Mouse (Mus musculus) B cell, adult 2 months (primary cell): ENCODE measurements at regions not wholly inside any gene's neighbourhood (a gene's known extent, or its start where the extent isn't known, plus 50 kb on each side); places are given as distances from the start of the nearest gene placed in this dataset.
"Not testable (repeated sequence)": the region's sequence is repeated elsewhere in the genome, so short reads cannot be mapped to it uniquely, and the experiment has no call there.

ENCODE experiments used
- DNase-seq, 2 experiments: peaks; one replicate each; pipeline ENCODE4 v3.0.0; 2022

DNA sequence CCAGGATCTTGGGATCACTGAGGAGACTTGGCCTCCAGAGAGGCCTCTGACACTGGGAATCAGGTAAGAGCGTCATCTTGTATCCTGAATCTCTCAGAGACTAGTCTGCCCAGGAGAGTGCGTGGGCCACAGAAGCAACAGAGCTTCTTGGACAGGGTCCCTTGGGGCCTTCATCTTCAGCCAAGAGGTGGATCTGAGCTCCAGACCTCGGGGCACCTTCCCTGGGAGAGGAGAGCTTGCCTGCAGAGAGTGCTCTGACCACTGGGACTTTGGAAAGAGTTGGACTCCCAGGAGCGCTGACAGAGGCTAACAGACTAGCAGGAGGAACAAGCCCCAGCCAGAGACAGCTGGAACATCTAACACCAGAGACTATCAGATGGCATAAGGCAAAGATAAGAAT is 73.9 kb upstream of the Gm15319 start:
- DNase-seq, result peak; percentile 15 to 17

DNA sequence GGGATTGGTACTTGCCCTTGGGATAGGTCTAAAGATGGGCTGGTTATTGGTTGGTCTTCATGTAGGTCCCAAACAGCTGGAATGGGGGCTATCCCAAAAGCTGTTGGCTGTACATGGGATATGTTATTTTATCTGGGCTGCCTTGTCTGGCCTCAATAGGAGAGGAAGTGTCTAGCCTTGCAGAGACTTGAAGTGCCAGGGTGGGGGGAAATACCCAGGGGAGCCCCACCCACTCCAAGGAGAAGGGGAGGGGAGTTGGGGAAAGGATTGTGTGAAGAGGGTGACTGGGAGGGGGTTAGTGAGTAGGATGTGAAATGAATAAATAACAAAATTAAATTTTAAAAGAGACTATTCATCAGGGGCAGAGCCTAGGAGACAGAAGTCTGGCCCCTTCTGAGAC is 70.2 kb upstream of the Gm15319 start:
- peak; percentile 13 to 31 for DNase-seq

DNA sequence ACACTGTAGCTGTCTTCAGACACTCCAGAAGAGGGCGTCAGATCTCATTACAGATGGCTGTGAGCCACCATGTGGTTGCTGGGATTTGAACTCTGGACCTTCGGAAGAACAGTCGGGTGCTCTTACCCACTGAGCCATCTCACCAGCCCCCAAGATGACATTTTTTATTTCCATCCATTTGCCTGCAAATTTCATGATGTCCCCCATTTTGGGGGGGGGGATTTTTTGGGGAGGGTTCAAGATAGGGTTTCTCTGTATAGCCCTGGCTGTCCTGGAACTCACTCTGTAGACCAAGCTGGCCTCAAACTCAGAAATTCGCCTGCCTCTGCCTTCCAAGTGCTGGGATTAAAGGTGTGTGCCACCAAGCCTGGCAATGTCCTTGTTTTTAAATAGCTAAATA is 66.5 kb upstream of the Gm15319 start:
- not testable (repeated sequence) for DNase-seq

DNA sequence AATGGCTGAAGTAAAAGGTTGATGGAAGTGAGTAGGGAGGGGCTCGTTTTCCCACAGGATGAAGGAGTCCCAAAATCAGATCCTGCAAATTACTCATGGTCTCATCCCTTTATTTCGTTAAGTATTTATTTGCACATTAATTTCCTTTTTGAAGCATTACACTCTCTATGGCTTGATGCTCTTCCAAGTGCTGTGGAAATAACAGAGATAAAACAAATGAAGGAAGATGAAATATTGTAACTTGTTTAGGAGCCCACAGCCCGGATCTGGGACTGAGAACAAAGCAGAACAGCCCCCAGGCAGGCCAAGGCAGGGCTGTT is 61.9 kb upstream of the Gm15319 start:
- DNase-seq, result not testable (repeated sequence)

DNA sequence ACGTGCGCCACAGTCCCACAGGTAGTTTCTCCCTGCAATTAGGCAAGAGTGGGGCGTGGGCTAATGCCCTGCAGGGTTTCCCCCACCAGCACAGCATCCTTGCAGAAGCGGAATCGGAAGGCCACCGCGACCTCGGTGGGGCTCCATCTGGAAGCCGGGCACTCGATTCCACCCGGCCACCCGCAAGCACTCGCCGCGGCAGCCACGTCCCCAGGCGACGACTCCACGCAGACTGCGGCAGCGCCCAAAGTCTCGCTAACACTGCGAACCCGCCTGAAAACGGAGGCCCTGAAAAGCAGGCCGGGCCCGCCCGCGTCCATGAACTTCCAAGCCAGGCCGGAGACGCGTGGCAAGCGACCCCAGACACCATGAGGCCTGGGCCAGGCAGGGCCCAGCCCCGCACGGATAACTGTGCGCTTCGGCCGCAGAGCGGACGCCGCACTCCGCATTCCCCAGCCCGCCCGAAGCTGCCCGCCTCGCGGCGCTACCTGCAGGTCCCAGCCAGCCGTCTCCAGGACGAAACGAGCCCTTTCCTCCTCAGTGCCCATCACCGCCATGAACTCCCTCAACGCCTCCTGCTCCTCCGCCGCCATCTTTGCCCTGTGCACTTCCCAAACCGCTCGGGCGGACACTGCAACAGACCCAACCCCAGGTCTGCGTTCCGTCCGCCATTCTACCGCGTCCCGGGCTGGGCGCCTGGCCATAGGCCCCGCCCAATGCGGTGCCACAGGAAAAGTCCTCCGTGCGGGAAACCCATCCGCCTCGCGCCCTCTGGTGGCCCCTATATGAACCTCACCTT is 61.3 kb upstream of the Gm15319 start:
- DNase-seq, result peak; percentile 100

DNA sequence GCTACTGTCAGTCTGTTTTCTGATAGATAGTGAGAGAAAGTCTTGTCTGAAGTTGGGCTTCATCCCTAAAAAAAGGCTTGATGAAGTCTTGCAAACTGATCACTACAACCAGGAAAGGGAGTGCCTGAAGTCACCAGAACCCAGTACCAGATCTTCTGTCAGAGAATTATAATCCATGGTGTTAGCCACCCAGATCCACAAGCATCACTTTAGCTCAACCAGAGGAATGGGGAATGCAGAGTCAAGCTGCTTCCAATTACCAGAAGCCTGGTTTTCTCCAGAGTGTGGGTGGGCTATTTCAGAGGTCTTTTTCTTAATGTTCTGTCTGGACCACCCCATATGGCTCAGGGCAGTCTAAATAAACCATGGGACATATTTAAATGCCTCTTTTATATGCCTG is 57.8 kb upstream of the Gm15319 start:
- DNase-seq, result peak in 1 of 2 experiments; percentile 1
